Mouse (Mus musculus): Measurements from ENCODE around the gene Smpd4.

GRCm38 (mm10) chr16:17638036-17638628 is 19.0 kb downstream of the Smpd4 start:
- TF ChIP-seq CTCF (IDR thresholded peaks at IDR 0.05; ENCODE audit: extremely low read depth, insufficient read depth, low read length), result no peak
- TF ChIP-seq POLR2A (IDR thresholded peaks at IDR 0.05; ENCODE audit: extremely low read depth, insufficient read depth, low read length), result no peak
